Mouse (Mus musculus): ENCODE results near the gene Gm10912. TPM values are rescaled to one million over a fixed set of nuclear protein-coding genes. Genes with fewer than 3 reads are reported as not detected.
"Not testable (repeated sequence)": the region's sequence is repeated elsewhere in the genome, so short reads cannot be mapped to it uniquely, and the experiment has no call there.

Gene Gm10912
- polyA plus RNA-seq, 1 experiment from 2014 or later = not detected

- not testable (repeated sequence) for H3K36me3 ChIP-seq (replicated peaks; ENCODE audit: control insufficient read depth, insufficient read depth); H3K27me3 ChIP-seq (ENCODE audit: control insufficient read depth, insufficient read depth, low read length); H3K9me3 ChIP-seq (ENCODE audit: control insufficient read depth, low read length); H3K9ac ChIP-seq; ATAC-seq (ENCODE audit: low FRiP score); H3K4me3 ChIP-seq (replicated peaks; ENCODE audit: low read length); DNase-seq (ENCODE audit: low spot score); H3K27ac ChIP-seq; H3K4me1 ChIP-seq (replicated peaks; ENCODE audit: control insufficient read depth, insufficient read depth, low read length); H3K4me2 ChIP-seq (replicated peaks)
- WGBS = 93% methylated on average over 1 of the region's 1 CpGs
Measured at GRCm38 (mm10) chr2:104087562-104087961, 21.9 kb downstream of the Gm10912 start.

DNA sequence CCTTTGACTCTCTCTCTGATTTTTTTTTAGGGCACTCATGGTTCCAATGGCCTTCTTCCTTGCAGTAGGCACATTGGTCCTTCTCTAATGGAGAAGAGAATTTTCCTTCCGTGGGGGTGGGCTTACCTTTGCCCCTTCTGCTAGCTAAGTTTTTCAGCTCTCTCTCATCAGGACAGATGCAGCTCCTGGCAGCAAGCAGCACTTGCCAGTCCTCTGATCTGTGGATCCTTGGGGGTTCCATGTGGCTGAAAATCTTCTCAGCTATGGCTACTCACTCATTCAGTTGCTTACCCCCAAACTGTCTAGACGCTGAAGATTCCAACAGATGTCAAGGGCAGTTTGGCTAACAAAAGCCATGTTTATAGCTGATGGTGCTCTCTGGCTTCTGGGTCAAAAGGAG lies 27.7 kb downstream of the Gm10912 start:
- Histone ChIP-seq H3K4me2 (replicated peaks) (no peak overlapping the region), H3K4me3 (replicated peaks; ENCODE audit: low read length) (no peak overlapping the region), H3K27ac (no peak overlapping the region), H3K9ac (no peak overlapping the region), H3K4me1 (replicated peaks; ENCODE audit: control insufficient read depth, insufficient read depth, low read length) (peaks cover 8% of the 10 kb centered on the region), H3K36me3 (replicated peaks; ENCODE audit: control insufficient read depth, insufficient read depth) (no peaks in the 10 kb centered on the region), H3K27me3 (ENCODE audit: control insufficient read depth, insufficient read depth, low read length) (no peaks in the 10 kb centered on the region), H3K9me3 (ENCODE audit: control insufficient read depth, low read length) (no peaks in the 10 kb centered on the region)
- no peak for DNase-seq (ENCODE audit: low spot score)
- 85% methylated on average over 2 of the region's 2 CpGs for WGBS
- ATAC-seq (ENCODE audit: low FRiP score) = no peak

GRCm38 (mm10) chr2:104095741-104096213 lies 30.2 kb downstream of the Gm10912 start, which contains the start of gene Cd59a:
TSS of gene Cd59a (plus strand) at chr2:104095801.
- WGBS = 3% methylated on average over 15 of the region's 15 CpGs
- no peaks in the 10 kb centered on the region for H3K36me3 ChIP-seq (replicated peaks; ENCODE audit: control insufficient read depth, insufficient read depth)
- H3K9ac ChIP-seq = peak within 1 kb of the TSS; percentile 57
- H3K4me2 ChIP-seq (replicated peaks) = peak within 1 kb of the TSS; percentile 66
- DNase-seq (ENCODE audit: low spot score) (peak; percentile 72), ATAC-seq (ENCODE audit: low FRiP score) (peak; percentile 88)
- peaks cover 8% of the 10 kb centered on the region for H3K4me1 ChIP-seq (replicated peaks; ENCODE audit: control insufficient read depth, insufficient read depth, low read length)
- no peaks in the 10 kb centered on the region for H3K27me3 ChIP-seq (ENCODE audit: control insufficient read depth, insufficient read depth, low read length)
- H3K27ac ChIP-seq = peak within 1 kb of the TSS; percentile 68
- peak within 1 kb of the TSS; percentile 40 for H3K4me3 ChIP-seq (replicated peaks; ENCODE audit: low read length)
- H3K9me3 ChIP-seq (ENCODE audit: control insufficient read depth, low read length) = no peaks in the 10 kb centered on the region

DNA sequence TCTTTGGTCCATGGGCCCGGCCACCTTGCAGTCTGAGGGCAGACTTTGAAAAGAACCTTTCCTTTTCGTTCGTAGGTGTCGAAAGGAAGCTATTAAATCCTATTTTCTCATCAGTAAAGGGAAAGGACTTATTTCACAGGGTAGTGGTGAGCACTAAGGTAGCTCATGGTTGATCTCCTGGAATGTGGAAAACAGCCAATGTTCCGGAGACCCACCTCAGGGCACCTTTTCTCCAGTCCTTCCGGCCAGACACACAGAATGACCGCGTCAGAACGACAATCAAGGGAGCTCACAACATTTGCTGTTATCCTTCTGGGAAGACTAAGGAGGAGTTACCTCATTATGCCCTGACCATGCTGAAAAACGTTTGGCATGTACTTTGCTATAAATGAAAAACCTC lies 30.6 kb downstream of the Gm10912 start:
- Histone ChIP-seq H3K27ac (peak overlapping the region; percentile 68), H3K4me3 (replicated peaks; ENCODE audit: low read length) (peak overlapping the region; percentile 40), H3K36me3 (replicated peaks; ENCODE audit: control insufficient read depth, insufficient read depth) (no peaks in the 10 kb centered on the region), H3K27me3 (ENCODE audit: control insufficient read depth, insufficient read depth, low read length) (no peaks in the 10 kb centered on the region), H3K4me2 (replicated peaks) (peak overlapping the region; percentile 66), H3K9ac (peak overlapping the region; percentile 57), H3K9me3 (ENCODE audit: control insufficient read depth, low read length) (no peaks in the 10 kb centered on the region), H3K4me1 (replicated peaks; ENCODE audit: control insufficient read depth, insufficient read depth, low read length) (peaks cover 8% of the 10 kb centered on the region)
- ATAC-seq (ENCODE audit: low FRiP score) = no peak
- WGBS = 45% methylated on average over 10 of the region's 10 CpGs
- DNase-seq (ENCODE audit: low spot score) = no peak

DNA sequence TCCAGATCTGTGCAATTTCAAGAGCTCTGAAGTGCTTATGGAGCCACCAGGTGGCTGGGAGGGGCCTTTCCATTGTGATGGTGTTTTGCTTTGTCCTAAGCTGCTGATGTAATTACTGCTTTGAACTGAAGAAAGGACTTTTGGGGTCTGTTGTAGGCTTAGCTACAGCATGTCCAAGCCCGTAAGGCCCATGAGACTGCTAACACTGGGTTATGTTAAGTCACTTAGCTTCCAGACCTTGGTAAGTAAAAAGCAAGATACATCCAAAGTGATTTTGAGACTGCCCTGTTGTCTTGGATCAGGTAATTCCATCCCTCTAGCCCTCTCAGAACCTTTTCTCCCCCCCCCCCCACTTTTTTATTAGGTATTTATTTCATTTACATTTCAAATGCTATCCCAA lies 31.2 kb downstream of the Gm10912 start:
- not testable (repeated sequence) for ATAC-seq (ENCODE audit: low FRiP score); H3K9ac ChIP-seq; H3K36me3 ChIP-seq (replicated peaks; ENCODE audit: control insufficient read depth, insufficient read depth); H3K27ac ChIP-seq; H3K4me1 ChIP-seq (replicated peaks; ENCODE audit: control insufficient read depth, insufficient read depth, low read length); H3K4me3 ChIP-seq (replicated peaks; ENCODE audit: low read length); H3K9me3 ChIP-seq (ENCODE audit: control insufficient read depth, low read length); H3K27me3 ChIP-seq (ENCODE audit: control insufficient read depth, insufficient read depth, low read length); DNase-seq (ENCODE audit: low spot score)
- whole genome bisulfite sequencing = 73% methylated on average over 1 of the region's 1 CpGs
- peak overlapping the region; percentile 66 for H3K4me2 ChIP-seq (replicated peaks)

- not testable (repeated sequence) for ATAC-seq (ENCODE audit: low FRiP score); H3K9me3 ChIP-seq (ENCODE audit: control insufficient read depth, low read length); H3K4me1 ChIP-seq (replicated peaks; ENCODE audit: control insufficient read depth, insufficient read depth, low read length); DNase-seq (ENCODE audit: low spot score); H3K36me3 ChIP-seq (replicated peaks; ENCODE audit: control insufficient read depth, insufficient read depth); H3K9ac ChIP-seq; H3K4me3 ChIP-seq (replicated peaks; ENCODE audit: low read length); H3K27me3 ChIP-seq (ENCODE audit: control insufficient read depth, insufficient read depth, low read length); H3K27ac ChIP-seq
- peak overlapping the region; percentile 66; the same call in 1 of the 2 replicates for H3K4me2 ChIP-seq (replicated peaks)
- 93% methylated on average over 4 of the region's 4 CpGs for WGBS
Measured at GRCm38 (mm10) chr2:104097396-104097795, 31.8 kb downstream of the Gm10912 start.

DNA sequence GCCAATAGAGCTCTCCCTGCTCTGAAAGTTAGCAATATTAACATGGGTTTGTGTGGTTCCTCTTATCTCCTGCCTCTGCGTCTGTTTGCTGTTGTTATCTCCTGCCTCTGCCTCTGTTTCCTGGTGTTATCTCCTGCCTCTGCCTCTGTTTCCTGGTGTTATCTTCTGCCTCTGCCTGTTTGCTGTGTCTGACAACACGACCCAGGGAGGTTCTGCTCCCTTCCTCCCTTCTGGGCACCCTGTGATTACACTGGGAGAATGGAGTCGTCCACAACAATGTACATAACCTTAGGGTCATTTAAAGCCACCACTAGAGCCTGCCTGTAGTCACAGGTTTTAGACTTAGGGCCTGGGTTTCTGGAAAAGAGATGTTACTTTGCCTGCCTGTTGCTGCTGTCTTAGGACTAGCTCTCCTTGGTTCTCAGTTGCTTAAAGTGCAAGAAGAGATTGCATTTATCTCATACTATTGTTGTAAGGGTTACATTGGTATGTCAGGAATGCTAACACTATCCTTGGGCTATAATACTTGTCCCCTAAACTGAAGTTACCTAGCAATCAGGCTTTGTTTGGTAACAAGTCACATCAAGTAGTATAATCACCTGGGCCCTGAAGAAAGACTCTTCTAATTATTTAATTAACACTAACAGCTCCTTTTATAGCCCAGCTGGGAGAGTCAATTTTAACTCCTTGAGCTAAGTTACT lies 33.1 kb downstream of the Gm10912 start:
- no peak for DNase-seq (ENCODE audit: low spot score)
- no peaks in the 10 kb centered on the region for H3K9me3 ChIP-seq (ENCODE audit: control insufficient read depth, low read length)
- no peaks in the 10 kb centered on the region for H3K36me3 ChIP-seq (replicated peaks; ENCODE audit: control insufficient read depth, insufficient read depth)

DNA sequence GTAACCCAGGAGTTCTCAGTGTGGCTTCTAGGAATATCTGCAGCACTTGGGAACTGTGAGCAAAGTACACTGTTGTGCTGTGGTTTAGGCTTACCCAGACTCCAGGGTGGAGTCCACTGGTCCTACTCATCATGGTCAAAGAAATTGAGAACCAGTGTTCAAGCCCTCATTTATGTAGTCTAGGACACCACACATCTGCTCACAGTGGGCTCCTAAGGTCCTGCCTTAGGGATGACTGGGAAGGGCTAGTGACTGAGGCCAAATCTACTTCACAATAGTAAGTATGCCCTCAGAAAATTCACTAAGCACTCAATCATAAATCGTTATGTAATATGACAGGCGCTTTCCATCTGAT lies 33.6 kb downstream of the Gm10912 start:
- DNase-seq (ENCODE audit: low spot score) = no peak
- H3K27ac ChIP-seq = no peak overlapping the region
- no peaks in the 10 kb centered on the region for H3K36me3 ChIP-seq (replicated peaks; ENCODE audit: control insufficient read depth, insufficient read depth)
- no peaks in the 10 kb centered on the region for H3K9me3 ChIP-seq (ENCODE audit: control insufficient read depth, low read length)
- ATAC-seq (ENCODE audit: low FRiP score) = no peak
- H3K9ac ChIP-seq = no peak overlapping the region
- no peak overlapping the region for H3K4me2 ChIP-seq (replicated peaks)
- no peaks in the 10 kb centered on the region for H3K27me3 ChIP-seq (ENCODE audit: control insufficient read depth, insufficient read depth, low read length)
- H3K4me1 ChIP-seq (replicated peaks; ENCODE audit: control insufficient read depth, insufficient read depth, low read length) = peaks cover 8% of the 10 kb centered on the region
- no peak overlapping the region for H3K4me3 ChIP-seq (replicated peaks; ENCODE audit: low read length)
- 97% methylated on average over 2 of the region's 2 CpGs for WGBS

More for the DNA sequence above, 33.1 kb downstream of the Gm10912 start:
- 43% methylated on average over 3 of the region's 3 CpGs for WGBS
- Histone ChIP-seq H3K4me1 (replicated peaks; ENCODE audit: control insufficient read depth, insufficient read depth, low read length) (peaks cover 8% of the 10 kb centered on the region), H3K9ac (no peak overlapping the region), H3K27ac (no peak overlapping the region), H3K4me3 (replicated peaks; ENCODE audit: low read length) (no peak overlapping the region), H3K4me2 (replicated peaks) (no peak overlapping the region), H3K27me3 (ENCODE audit: control insufficient read depth, insufficient read depth, low read length) (no peaks in the 10 kb centered on the region)
- no peak for ATAC-seq (ENCODE audit: low FRiP score)

DNA sequence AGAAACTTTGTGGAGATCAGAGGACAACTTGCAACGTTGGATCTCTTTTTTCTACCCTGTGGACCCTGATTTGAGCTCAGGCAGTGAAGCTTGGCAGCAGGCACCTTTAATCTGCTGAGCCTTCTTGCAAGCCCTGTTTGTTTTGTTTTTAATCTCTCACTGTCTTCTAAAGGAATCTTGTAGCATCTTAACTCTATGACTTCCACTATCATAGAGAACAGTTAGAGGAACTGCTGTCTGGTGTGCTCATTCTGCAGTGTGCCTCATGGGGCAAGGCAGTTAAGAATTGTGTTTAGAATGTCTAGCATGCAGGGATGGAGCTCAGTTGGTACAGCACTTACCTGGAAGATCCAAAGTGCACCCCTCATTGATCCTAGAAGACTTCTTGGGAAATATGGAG lies 34.3 kb downstream of the Gm10912 start:
- ATAC-seq (ENCODE audit: low FRiP score) = no peak
- no peak overlapping the region for H3K9ac ChIP-seq
- H3K4me2 ChIP-seq (replicated peaks) = no peak overlapping the region
- DNase-seq (ENCODE audit: low spot score) = no peak
- H3K4me1 ChIP-seq (replicated peaks; ENCODE audit: control insufficient read depth, insufficient read depth, low read length) = peaks cover 8% of the 10 kb centered on the region
- H3K36me3 ChIP-seq (replicated peaks; ENCODE audit: control insufficient read depth, insufficient read depth) = no peaks in the 10 kb centered on the region
- H3K9me3 ChIP-seq (ENCODE audit: control insufficient read depth, low read length) = no peaks in the 10 kb centered on the region
- no peak overlapping the region for H3K27ac ChIP-seq
- 62% methylated on average over 1 of the region's 1 CpGs for WGBS
- no peaks in the 10 kb centered on the region for H3K27me3 ChIP-seq (ENCODE audit: control insufficient read depth, insufficient read depth, low read length)
- no peak overlapping the region for H3K4me3 ChIP-seq (replicated peaks; ENCODE audit: low read length)
